Mouse (Mus musculus) left cerebral cortex, postnatal 36 days (tissue): Measurements from ENCODE around the gene AC129217.1. TPM values are rescaled to one million over a fixed set of nuclear protein-coding genes. Genes with fewer than 3 reads are reported as not detected.

Experiments
- DNase-seq, 2 experiments: peaks; one replicate each; pipeline ENCODE4 v3.0.0; 2021 to 2022; ENCODE audit warnings: low spot score in 2 of 2, mixed read lengths in 1 of 2
- intact Hi-C: fragments of 180-260 bp; cut with DNase I; formaldehyde crosslinking; loops from one replicate; pipeline ENCODE4 v1.15.1; 2025
- total RNA-seq, 2 experiments: library from RNA; stranded (reverse); gene quantifications; 2 replicates each; pipeline ENCODE4 v1.2.3; 2021

Gene AC129217.1
- total RNA-seq = not detected

DNA sequence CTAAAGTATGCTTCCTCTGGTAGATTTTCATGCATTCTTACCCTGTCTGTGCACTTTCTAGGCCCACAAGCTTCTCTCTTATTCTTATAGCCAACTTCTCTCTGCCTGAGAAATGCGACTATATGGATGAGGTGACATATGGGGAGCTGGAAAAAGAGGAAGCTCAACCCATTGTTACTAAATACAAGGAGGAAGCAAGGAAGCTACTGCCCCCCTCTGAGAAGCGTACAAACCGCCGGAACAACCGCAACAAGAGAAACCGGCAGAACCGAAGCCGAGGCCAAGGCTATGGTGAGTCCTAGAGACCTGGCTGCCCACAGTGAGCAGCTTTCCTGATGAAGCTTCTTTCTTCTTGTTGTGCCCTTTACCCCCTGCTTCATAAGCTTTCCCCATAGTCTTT, at the start of gene AC129217.1:
Gene AC129217.1, plus strand, starts transcription at position 114 of the 400 bp plus-strand sequence.
- no peak for DNase-seq
- intact Hi-C loops = no loop called here

- intact Hi-C loops = no loop called here
- peak; percentile 89 to 90 for DNase-seq
Measured at GRCm38 (mm10) chr19:8786008-8786781, 43.4 kb upstream of the AC129217.1 start, which contains the start of gene Taf6l. Gene Taf6l, minus strand, starts transcription at chr19:8786417.

DNA sequence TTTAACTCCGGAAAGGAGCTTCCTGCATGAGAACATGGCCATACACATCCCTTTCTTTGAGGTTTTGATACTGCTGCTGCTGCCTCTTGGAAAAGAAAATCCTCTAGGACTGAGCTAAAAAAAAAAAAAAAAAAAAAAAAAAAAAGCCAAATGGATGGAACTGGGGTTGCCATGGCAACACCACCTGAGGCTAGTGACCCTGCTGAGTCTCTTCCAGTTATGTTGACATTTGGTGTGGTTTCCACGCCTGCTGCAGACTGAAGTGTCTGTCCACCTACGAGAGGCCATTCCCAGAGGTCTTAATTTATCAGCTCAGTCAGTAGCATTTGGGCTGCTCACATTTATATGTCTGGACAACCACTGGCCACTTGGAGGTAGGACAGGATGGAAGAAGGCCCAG, 41.1 kb upstream of the AC129217.1 start:
- intact Hi-C loops = no loop called here

DNA sequence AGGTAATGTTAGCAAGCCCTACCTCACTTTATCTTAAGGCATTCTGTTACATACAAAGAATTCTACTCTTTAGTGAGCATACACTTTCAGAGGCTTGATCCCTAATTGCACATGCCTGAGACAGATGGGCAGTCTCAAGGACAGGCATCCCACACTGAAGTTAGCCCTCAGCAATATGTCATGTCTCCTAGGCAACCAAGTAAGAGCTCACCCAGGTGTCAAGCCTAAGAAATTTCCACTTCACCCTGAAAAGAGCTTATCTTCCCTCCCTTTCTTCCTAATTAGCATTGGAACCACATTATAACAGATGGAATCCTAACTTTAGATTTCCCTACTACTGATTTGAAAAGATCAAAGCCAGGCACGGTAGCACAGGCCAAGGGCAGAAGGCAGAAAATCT, 40.4 kb upstream of the AC129217.1 start:
- peak; percentile 13 to 23 for DNase-seq
- intact Hi-C loops = no loop called here

More for the DNA sequence above, 41.1 kb upstream of the AC129217.1 start:
- no peak for DNase-seq

DNA sequence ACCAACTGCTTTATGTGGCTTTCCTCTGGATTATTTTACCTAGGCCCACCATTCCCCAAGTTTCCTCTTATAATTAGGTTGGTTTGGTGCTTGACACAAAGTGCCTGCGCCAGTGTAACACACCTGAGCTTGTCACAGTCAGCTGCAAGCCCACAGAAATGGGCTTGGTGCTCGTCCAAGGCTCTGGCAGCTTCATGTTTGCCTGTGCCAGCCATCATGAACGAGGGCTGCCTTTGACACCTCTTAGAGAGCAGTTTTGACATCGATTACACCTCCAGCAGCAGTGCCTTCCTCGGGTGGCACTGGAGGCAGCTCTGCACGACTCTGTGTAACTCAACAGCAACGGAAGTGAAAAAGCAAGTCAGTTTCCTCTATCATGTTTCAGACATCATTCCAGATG, 39.4 kb upstream of the AC129217.1 start:
- DNase-seq = peak in 1 of 2 experiments; percentile 23
- intact Hi-C loops = no loop called here

DNA sequence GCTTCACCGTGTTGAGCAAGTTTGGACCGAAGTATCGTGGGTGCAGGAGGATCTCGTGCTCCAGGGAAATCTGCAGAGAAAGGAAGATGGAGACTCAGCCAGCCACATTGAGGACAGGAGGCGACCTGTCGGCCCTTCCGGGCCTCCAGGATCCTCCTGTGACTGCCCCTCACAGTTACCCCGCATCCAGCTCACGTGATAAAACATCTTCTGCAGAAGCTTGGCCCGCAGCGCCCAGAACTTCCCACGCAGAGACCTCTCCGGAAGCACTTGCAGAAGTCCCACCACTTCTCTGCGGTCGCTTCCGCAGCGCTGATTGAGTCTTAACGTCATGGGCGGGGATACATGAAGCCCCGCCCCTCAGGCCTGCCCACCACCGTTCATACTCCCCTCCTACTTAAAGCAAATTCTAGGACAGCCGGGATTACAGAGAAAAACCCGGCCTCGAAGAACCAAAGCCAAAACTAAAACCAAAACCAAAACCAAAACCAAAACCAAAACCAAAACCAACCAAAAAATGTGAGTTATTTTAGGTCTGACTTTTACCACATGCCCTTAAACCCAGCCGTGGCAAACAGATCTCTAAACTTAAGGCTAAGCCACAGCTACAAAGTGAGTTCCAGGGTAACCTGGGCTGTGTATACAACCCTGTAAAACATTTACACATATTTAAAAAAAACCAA, 31.2 kb upstream of the AC129217.1 start, which contains the start of gene Polr2g:
Gene Polr2g, minus strand, starts transcription at position 314 of the 683 bp plus-strand sequence.
- intact Hi-C loops = no loop called here
- peak; percentile 86 to 89 for DNase-seq

DNA sequence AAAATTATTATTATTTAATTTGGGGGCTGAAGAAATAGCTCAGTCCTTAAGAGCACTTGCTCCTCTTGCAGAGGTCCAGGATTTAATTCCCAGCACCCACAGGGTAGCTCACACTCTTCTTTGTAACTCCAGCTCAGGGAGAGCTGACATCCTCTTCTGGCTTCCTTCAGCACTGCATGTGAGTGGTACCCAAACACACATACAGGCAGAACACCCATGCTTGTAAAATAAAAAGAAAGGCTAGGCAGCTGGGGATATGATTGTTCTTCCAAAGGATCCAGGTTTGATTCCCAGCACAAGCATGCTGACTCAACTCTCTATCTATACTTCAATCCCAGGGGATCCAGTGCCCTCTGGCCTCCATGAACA, 30.6 kb upstream of the AC129217.1 start:
- intact Hi-C loops = no loop called here
- no peak for DNase-seq

DNA sequence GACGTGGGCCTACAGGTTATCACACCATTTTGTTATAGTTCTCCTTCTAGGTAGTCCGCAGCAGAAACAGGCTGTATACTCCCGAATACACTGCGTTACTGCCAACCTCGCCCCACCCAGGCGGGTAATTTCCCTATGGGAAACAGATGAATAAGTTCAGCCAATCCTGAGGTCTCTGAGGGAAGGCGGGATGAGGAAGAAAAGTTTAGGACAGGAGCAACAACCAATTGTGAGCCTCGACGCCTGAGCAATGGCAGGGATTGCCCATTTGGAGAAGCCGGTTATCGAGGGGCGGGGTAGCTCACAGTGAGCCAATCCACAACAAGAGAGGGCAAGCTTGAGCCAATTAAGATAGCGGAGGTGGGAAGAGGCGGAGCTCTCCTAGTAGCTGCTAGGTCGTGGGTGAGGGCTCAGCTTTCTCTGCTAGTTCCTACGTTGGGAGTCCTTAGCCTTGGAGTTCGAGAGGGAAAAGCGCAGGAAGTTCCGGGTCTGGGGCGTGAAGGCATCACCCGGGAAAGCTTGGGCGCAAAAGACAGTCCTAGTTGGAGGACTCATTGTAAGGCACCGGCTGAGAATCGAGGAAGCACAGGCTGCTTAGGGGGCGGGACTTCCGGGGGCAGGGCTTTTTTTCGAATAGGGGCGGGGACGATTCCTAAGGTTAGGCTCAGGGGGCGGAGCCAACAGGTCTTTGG, 27.3 kb upstream of the AC129217.1 start, which contains the start of gene Zbtb3:
Gene Zbtb3, plus strand, starts transcription at position 426 of the 692 bp plus-strand sequence.
- DNase-seq = peak; percentile 95

GRCm38 (mm10) chr19:8803204-8803780, 26.3 kb upstream of the AC129217.1 start:
- no peak for DNase-seq
- intact Hi-C loops = no loop called here

More for the DNA sequence above, 27.3 kb upstream of the AC129217.1 start, which contains the start of gene Zbtb3:
- intact Hi-C loops = no loop called here

DNA sequence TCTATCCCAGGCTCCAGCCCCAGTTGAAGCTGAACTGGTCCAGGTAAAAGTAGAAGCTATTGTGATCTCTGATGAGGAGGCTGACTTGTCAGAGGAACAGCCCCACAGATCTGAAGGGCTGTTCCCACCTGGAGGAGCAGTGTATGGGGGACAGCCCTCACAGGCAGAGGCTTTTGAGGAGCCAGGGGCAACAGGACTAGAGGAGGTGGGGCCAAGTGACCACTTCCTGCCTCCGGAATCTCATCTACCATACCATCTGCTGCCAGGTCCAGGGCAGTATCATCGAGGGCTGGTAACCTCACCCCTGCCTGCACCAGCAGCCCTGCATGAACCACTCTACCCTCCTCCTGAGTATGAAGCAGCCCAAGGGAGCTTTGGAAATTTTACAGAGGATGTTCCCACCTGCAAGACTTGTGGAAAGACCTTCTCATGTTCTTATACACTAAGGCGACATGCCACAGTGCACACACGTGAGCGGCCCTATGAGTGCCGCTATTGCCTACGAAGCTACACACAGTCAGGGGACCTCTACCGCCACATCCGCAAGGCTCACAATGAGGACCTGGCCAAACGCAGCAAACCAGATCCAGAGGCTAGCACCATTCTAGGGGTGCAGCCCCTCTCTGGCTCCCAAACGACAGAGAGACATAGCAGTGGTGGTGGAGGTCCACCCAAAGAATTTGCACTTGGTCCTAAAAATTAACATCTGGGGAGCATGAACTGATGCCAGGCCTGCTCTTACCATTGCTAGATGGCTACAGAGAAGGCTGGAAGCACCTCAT, 25.5 kb upstream of the AC129217.1 start:
- intact Hi-C loops = no loop called here

DNA sequence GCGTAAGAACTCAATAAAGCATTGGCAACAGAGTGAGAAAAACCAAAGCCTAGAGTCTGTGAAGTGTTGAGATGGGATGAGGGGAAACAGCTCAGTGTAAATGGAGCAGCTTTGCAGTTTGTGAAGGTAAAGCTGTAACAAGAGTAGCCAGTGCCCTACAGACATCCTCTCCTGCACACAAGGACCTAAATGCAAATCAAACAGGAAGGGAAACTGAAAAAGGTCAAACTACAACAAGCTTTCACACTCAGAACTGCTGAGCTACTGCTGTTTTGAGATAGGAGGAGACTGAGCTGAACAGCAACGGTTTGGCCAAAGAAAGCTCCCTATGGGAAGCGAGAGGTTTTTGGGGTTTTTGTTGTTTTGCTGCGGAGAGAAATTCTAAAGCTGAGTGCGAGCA, 22.8 kb upstream of the AC129217.1 start:
- intact Hi-C loops = no loop called here

More for the DNA sequence above, 25.5 kb upstream of the AC129217.1 start:
- no peak for DNase-seq

DNA sequence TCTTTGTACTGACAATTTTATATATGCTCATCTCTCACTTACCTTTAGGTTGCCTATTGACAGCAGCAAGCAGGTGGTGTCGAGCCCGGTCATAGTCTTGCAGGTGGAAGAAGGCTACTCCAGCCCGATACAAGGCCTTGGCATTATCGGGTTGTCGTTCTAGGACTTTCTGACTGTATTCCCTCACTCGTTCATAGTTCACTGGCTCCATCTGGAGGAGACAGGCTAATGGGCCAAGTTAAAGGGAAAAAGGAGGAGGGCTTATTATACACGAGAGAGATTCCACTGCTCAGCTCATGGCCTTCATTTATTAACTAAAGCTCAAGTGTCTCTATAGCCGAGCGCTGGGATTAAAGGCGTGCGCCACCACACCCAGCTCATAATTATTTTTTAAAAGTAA, 13.8 kb upstream of the AC129217.1 start:
- intact Hi-C loops = no loop called here
- DNase-seq = no peak

More for the DNA sequence above, 22.8 kb upstream of the AC129217.1 start:
- no peak for DNase-seq

GRCm38 (mm10) chr19:8817001-8817400, 12.6 kb upstream of the AC129217.1 start:
- DNase-seq = no peak
- intact Hi-C loops = no loop called here

DNA sequence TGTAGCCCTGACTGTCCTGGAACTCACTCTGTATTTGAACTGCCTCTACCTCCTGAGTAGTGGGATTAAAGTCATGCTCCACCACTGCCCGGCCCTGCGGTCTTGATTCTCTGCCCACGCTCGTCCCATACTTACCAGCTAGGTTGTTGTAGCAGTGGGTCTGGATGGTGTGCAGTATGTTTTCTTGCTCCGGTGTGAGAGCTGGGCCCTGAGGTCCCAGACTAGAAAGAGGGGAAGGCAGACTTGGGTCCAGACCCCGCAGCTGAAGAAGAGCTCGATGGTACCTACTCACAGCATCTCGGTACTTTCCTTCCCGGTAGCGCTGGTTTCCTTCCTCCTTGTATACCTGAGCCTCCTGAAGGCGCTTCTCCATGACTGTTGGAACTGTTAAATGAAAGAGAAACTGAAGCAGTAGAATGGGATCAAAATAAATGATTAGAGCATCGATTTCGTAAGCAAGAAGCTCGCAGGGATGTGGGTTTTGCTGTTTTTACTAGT, 11.2 kb upstream of the AC129217.1 start:
- intact Hi-C loops = no loop called here
- no peak for DNase-seq

- intact Hi-C loops = no loop called here
- DNase-seq = peak; percentile 96
Measured at GRCm38 (mm10) chr19:8818801-8819595, 10.6 kb upstream of the AC129217.1 start, which contains the start of gene Ttc9c. Gene Ttc9c, minus strand, starts transcription at chr19:8819333.

DNA sequence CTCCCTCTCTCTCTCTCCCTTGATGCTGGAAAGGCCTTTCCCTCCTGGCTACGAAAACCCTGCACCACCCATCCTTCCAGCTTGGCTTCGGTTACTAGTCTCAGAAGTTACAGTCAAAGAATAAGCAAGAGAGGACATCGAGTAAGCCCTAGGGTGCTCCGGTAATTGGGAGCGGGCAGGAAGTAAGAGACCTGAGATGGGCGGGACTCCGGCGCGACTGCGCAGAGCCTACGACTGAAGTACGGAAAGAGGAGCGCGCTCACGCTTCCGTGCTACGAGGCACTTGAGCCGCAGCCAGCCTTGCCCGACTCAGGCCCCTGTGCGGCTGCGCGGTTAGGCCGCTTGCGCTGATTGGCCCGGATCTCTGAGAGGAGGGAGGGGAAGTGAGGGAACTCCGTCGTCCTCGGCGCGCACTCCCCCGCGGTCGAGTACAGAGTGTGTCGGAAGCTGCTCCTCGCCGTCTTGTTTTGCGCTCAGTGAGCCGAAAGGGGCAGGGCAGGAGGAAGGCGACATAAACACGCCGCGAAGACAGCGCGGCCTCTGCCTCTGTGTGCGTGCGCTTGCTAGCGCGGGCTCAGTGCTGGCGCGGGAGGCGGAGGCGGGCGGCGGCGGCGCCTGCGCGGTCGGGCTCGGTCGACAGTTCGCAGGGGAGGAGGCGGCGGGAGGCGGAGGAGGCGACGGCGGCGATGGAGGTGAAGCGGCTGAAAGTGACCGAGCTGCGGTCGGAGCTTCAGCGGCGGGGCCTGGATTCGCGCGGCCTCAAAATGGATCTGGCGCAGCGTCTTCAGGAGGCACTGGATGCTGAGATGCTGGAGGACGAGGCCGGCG, 9.8 kb upstream of the AC129217.1 start, which contains the start of gene Hnrnpul2:
Gene Hnrnpul2, plus strand, starts transcription at position 415 of the 828 bp plus-strand sequence.
- intact Hi-C loops = loop anchor here (2.0 to 5.0 kb wide), 2 partner anchors 19 to 48 kb away; partner anchors contain the start of genes Gng3, Tmem179b and Tmem223
- DNase-seq = peak; percentile 99
